29 mouse cellular contexts compared by ENCODE assay signal in the genomic region with DNA sequence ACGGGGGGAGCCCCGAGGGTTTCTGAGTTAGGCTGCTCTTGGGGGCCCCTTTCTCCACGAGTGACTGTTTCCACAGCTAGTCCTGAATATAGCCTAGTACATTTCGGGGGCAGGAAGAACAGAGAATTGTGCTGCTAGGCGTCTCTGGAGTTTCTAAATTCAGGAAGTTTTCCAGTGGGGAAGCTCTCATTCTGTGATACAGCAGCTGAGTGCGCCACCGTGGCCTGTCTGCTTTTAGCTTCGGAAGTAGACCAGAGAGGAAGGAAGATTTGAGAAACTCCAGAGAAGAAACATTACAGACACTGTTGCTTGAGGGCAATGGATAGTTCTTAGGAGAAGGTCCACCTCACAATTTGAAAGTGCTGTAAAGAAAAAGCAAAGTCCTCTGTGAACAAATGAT.
DNase-seq lines count a peak whose midpoint lies in the region; ATAC-seq lines count a peak whose summit lies in the region.
"Had no signal": no experiment of that assay in that cellular context is flagged by ENCODE, and none has a peak within 500 bp of the region (broad histone marks: within the 10 kb centered on the region; RNA-seq: fewer than 3 reads in every experiment).

No protein-coding gene starts in this region.

- H3K9me3 ChIP-seq in heart, embryonic 10.5 days: no peaks in the 10 kb centered on the region
- no peaks in the 10 kb centered on the region for H3K9me3 ChIP-seq in heart, embryonic 11.5 days (replicated peaks; ENCODE audit: control insufficient read depth, low read length)
- H3K9me3 ChIP-seq: embryonic facial prominence, embryonic 13.5 days; embryonic facial prominence, embryonic 15.5 days; forebrain, embryonic 10.5 days; forebrain, embryonic 12.5 days; forebrain, embryonic 15.5 days; G1E had no signal

- ATAC-seq in frontal cortex, adult (ENCODE audit: low TSS enrichment): peak; percentile 77; the same call in 1 of the 2 replicates
- ATAC-seq in heart, embryonic 11.5 days (replicated peaks; ENCODE audit: insufficient number of reproducible peaks, low FRiP score, low TSS enrichment): no peak
- ATAC-seq: activated CD4-positive, CD25-positive, alpha-beta regulatory T cell, adult 4 months; CD4-positive, CD25-positive, alpha-beta regulatory T cell, adult 4 months; forebrain, embryonic 15.5 days; Patski had no signal

- no peak overlapping the region for H3K4me2 ChIP-seq in heart, embryonic 11.5 days
- H3K4me2 ChIP-seq: embryonic facial prominence, embryonic 13.5 days; embryonic facial prominence, embryonic 15.5 days; forebrain, embryonic 12.5 days; forebrain, embryonic 15.5 days had no signal

- H3K27ac ChIP-seq in heart, embryonic 10.5 days: peak overlapping the region; percentile 30; the same call in 1 of the 2 replicates
- no peak overlapping the region for H3K27ac ChIP-seq in heart, embryonic 11.5 days (ENCODE audit: low read depth, low read length)
- H3K27ac ChIP-seq: embryonic facial prominence, embryonic 13.5 days; embryonic facial prominence, embryonic 15.5 days; forebrain, embryonic 10.5 days; forebrain, embryonic 12.5 days; forebrain, embryonic 15.5 days had no signal

- no peak overlapping the region for H3K4me3 ChIP-seq in heart, embryonic 10.5 days
- no peak overlapping the region for H3K4me3 ChIP-seq in heart, embryonic 11.5 days (ENCODE audit: low read depth, low read length)
- H3K4me3 ChIP-seq: embryonic facial prominence, embryonic 13.5 days; embryonic facial prominence, embryonic 15.5 days; erythroblast, embryonic 14.5 days; forebrain, embryonic 10.5 days; forebrain, embryonic 12.5 days; forebrain, embryonic 15.5 days had no signal

- H3K9ac ChIP-seq in heart, embryonic 11.5 days (ENCODE audit: low read depth, low read length): no peak overlapping the region
- H3K9ac ChIP-seq: embryonic facial prominence, embryonic 13.5 days; embryonic facial prominence, embryonic 15.5 days; forebrain, embryonic 12.5 days; forebrain, embryonic 15.5 days; forebrain, postnatal 0 days had no signal

- no peak for DNase-seq in frontal cortex, postnatal 14 days (ENCODE audit: low spot score in 2 of 2)
- no peak for DNase-seq in heart, embryonic 10.5 days (ENCODE audit: low spot score)
- peak; percentile 21 for DNase-seq in right cerebral cortex, postnatal 14 days
- DNase-seq in right cerebral cortex, adult 18-20 months: no peak
- DNase-seq: adrenal gland, adult 8-10 months; adrenal gland, postnatal 14 days; adrenal gland, postnatal 36 days; B cell, adult 2 months; cerebellum, adult 11 months; cerebellum, adult 18-20 months; cerebellum, adult 8-10 months; cerebellum, adult 9-11 months; cerebellum, postnatal 14 days; cerebellum, postnatal 36 days; embryo, embryonic 11 days; forebrain, postnatal 0 days had no signal

- no peaks in the 10 kb centered on the region for H3K4me1 ChIP-seq in heart, embryonic 10.5 days
- no peaks in the 10 kb centered on the region for H3K4me1 ChIP-seq in heart, embryonic 11.5 days (ENCODE audit: control insufficient read depth, insufficient read depth, low read length)
- H3K4me1 ChIP-seq: embryonic facial prominence, embryonic 13.5 days; embryonic facial prominence, embryonic 15.5 days; forebrain, embryonic 10.5 days; forebrain, embryonic 12.5 days; forebrain, embryonic 15.5 days had no signal

- 79% methylated on average over 8 of the region's 8 CpGs for WGBS in heart, embryonic 10.5 days
- WGBS in heart, embryonic 11.5 days (ENCODE audit: insufficient replicate concordance): 75% methylated on average over 8 of the region's 8 CpGs

- no peaks in the 10 kb centered on the region for H3K27me3 ChIP-seq in heart, embryonic 10.5 days (ENCODE audit: insufficient read depth, poor library complexity, severe bottlenecking)
- H3K27me3 ChIP-seq in heart, embryonic 11.5 days (ENCODE audit: control insufficient read depth, insufficient read depth, low read length): no peaks in the 10 kb centered on the region
- H3K27me3 ChIP-seq: CH12.LX; embryonic facial prominence, embryonic 13.5 days; embryonic facial prominence, embryonic 15.5 days; forebrain, embryonic 12.5 days; forebrain, embryonic 15.5 days; Patski had no signal

- H3K36me3 ChIP-seq in heart, embryonic 10.5 days: no peaks in the 10 kb centered on the region
- no peaks in the 10 kb centered on the region for H3K36me3 ChIP-seq in heart, embryonic 11.5 days (ENCODE audit: control insufficient read depth, insufficient read depth, low read length)
- H3K36me3 ChIP-seq: embryonic facial prominence, embryonic 13.5 days; embryonic facial prominence, embryonic 15.5 days; forebrain, embryonic 10.5 days; forebrain, embryonic 12.5 days; forebrain, embryonic 15.5 days; G1E had no signal
